Mouse (Mus musculus) kidney, adult 8-10 months (tissue): ENCODE data around the gene Cisd2.

Experiments
- DNase-seq, 2 experiments: peaks; one replicate each; pipeline ENCODE4 v3.0.0; 2022

The Cisd2 gene

GRCm38 (mm10) chr3:135409219-135409618 lies 14.5 kb downstream of the Cisd2 start:
- DNase-seq: no peak

DNA sequence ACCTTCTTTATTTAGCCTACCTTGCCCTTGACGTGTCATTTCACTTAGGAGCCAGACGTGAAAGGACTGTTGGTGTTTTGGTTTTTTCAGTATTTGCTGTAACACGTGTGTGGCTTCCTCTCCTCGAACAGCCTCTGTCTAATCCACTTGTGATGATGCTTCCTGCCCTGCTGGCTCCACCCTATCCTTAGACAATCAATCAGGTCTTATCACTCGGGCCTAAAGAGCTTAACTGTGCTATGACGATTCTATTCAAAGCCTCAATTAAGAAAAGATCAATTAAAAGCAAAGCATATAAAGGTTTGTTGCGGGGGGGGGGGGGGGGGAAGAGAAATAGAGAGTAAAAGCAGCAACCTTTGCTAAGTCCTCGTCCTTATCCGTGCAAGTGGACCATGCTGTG lies 16.4 kb downstream of the Cisd2 start:
- DNase-seq: no peak

DNA sequence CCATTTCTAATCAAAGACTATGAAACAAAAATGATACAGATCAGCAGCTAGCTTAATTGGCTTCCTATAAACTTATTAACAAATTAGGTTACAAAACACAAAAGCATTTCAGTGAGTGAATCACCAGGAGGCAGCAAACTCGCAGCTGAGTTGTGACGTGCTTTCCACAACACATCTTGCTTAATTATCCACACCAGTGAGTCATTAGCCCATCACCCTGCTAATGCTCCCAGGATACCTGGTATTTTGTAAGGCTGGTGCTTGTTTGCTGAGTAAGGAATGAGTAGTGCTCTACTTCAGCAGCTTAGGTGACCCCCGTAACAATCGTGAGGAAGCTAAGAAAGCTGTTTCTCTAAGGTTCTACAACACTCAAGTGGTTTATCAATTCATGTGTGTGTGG lies 19.1 kb downstream of the Cisd2 start:
- DNase-seq: no peak

DNA sequence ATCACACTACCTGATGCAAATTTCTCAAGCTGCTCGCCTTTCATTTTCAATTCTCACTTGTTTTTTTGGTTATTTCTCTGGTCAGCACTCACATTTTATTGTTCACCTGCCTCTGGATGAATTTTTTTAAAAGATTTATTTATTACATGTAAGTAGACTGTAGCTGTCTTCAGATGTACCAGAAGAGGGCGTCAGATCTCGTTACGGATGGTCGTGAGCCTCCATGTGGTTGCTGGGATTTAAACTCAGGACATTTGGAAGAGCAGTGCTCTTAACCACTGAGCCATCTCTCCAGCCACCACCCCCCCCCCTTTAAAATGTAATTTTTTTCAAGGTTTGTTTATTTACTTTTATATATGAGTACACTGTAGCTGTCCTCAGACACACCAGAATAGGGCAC lies 19.9 kb downstream of the Cisd2 start:
- DNase-seq: no peak

- no peak for DNase-seq
These were observed 20.5 kb downstream of the Cisd2 start for GRCm38 (mm10) chr3:135403211-135403610.

- DNase-seq: peak; percentile 74 to 89
These were observed 21.5 kb downstream of the Cisd2 start for GRCm38 (mm10) chr3:135402201-135402658.

DNA sequence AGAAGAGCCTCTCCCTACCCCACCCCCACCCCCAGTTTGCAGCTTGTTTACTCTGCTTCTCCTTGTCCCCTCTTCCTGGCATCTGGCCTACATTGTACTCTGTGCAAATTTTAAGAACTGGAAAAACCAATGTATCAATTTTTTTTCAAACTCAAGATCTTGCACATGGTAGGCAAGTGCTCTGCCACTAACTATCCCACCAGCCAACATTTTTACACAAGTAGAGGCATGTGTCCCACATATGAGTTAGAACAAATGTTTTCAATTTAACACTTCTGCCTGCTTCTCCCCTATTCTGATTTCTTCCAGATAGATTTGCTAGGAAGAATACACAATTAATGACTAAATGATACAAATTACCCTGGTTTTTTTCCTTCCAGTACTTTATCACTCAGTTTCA lies 26.6 kb downstream of the Cisd2 start:
- DNase-seq: no peak

DNA sequence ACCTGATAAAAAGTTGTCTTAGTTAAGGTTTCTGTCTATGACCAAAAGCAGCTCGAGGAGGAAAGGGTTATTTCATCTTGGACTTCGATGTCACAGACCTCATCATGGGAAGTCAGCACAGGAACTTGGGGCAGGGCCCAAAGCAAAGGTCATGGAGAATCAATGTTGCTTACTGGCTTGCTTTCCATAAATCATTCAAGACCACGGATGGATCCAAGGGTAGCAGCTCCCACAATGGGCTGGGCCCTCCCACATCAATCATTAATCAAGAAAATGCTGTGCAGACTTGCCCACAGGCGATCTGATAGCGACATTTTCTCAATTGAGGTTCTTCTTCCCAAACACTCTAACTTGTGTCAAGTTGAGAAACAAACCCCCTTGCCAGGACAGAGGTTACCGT lies 27.6 kb downstream of the Cisd2 start:
- DNase-seq: peak; percentile 72 to 78

GRCm38 (mm10) chr3:135395085-135395484 lies 28.6 kb downstream of the Cisd2 start:
- no peak for DNase-seq

DNA sequence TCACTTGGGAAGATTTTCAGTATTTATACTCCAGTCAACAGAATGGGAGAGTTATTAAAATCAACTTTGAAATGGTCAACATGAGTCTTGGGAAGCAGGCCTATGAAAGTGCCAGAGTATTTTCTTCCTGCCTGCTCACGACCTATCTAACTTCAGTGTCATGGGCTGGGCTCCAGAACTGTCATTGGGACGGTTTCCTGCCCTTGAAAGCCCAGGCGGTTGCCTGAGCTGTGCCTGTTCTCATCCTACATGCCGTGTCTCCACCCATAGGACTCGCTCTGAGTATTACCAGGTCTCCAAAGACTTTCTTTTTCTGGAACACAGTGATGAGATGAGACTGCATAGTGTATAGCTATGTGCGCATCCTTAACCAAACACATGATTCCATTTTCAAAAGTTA lies 30.5 kb downstream of the Cisd2 start:
- DNase-seq: no peak

GRCm38 (mm10) chr3:135379868-135380267 lies 43.9 kb downstream of the Cisd2 start:
- DNase-seq: no peak

DNA sequence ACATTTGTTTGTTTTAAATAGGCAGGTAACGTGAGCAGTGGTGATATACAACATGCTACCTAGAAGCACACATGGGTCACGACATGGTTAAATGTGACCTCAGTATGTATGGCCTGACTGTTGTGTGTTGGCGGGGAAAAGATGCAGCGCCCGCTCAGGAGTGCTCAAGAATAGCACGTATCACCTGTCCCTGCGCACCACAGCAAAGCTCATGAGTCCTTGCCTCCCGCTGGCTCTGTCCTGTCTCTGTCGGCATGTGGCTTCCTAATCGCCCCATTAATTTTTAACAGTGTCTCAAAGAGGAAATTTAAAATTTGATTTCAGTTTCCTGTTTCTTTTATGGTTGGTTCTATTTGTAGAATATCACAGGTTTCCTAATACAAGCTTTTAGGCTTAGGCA lies 46.3 kb downstream of the Cisd2 start:
- no peak for DNase-seq

DNA sequence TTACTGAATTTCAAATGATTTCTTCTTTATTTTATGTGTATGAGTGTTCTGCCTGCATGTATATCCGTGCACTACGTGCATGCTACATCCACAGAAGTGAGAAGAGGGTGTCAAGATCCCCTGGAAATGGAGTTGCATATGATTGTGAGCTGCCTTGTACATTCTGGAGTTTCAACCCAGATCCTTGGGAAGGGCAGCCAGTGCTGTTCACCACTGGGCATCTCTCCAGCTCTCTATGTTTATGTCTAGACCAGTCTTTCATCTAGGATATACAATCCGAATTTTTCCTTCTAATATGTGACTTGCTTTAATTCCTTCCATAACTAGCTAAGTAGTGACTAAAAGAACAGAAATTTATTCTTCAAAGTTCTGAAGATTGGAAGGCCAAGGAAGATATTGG lies 47.9 kb downstream of the Cisd2 start:
- no peak for DNase-seq

- DNase-seq: no peak
These were observed 66.3 kb downstream of the Cisd2 start for GRCm38 (mm10) chr3:135357394-135357793.
